Mouse (Mus musculus) hindbrain, embryonic 16.5 days (tissue): ENCODE data around the gene Plcd1. TPM values are rescaled to one million over a fixed set of nuclear protein-coding genes. Genes with fewer than 3 reads are reported as not detected.

Experiments
- microRNA-seq: library from miRNA; unstranded; fragments of <30 nt; microRNA quantifications from one replicate; pipeline ENCODE4, GENCODE M21; 2017
- polyA plus RNA-seq: library from polyadenylated mRNA; unstranded; fragments of >200 nt; fragmentation: Nextera tagmentation; extraction: Ambion mirVana; gene quantifications from 2 replicates; pipeline ENCODE4 v1.2.1, GENCODE M21; 2015

Plcd1 gene
- polyA plus RNA-seq, 1 experiment from 2014 or later, result 22.4 TPM

Small RNA genes lying within 50 kb of the gene (microRNA-seq; reads per million reads assigned to microRNA genes)
- gene Mir26a-1, result 5.2 reads per million, percentile 18 among the genes with 10 or more reads in this experiment

Other genes starting within 250 kb of the Plcd1 start
- gene Ctdspl, start 167.0 kb downstream of the Plcd1 start, polyA plus RNA-seq, result 8.1 and 9.2 TPM in 2 replicates
- gene Vill, start 40.7 kb downstream of the Plcd1 start, polyA plus RNA-seq, result 4.7 and 5.0 TPM in 2 replicates
- gene Dlec1, start 9.0 kb upstream of the Plcd1 start, polyA plus RNA-seq, result 0.77 and 2.9 TPM in 2 replicates
- 3.7 and 5.1 TPM in 2 replicates for gene Acaa1b, start 63.6 kb upstream of the Plcd1 start, polyA plus RNA-seq
- gene Gm47289, start 65.7 kb upstream of the Plcd1 start, polyA plus RNA-seq, result not detected in 2 replicates
- gene Slc22a13, start 115.6 kb upstream of the Plcd1 start, polyA plus RNA-seq, result not detected in 2 replicates
- 12.1 and 12.8 TPM in 2 replicates for gene Oxsr1, start 228.9 kb upstream of the Plcd1 start, polyA plus RNA-seq
- gene Acaa1a, start 246.2 kb upstream of the Plcd1 start, polyA plus RNA-seq, result 122 and 124 TPM in 2 replicates
- 6.6 and 6.7 TPM in 2 replicates for gene Myd88, start 247.9 kb upstream of the Plcd1 start, polyA plus RNA-seq